ENCODE assay signal across 8 mouse cellular contexts in the genomic region with DNA sequence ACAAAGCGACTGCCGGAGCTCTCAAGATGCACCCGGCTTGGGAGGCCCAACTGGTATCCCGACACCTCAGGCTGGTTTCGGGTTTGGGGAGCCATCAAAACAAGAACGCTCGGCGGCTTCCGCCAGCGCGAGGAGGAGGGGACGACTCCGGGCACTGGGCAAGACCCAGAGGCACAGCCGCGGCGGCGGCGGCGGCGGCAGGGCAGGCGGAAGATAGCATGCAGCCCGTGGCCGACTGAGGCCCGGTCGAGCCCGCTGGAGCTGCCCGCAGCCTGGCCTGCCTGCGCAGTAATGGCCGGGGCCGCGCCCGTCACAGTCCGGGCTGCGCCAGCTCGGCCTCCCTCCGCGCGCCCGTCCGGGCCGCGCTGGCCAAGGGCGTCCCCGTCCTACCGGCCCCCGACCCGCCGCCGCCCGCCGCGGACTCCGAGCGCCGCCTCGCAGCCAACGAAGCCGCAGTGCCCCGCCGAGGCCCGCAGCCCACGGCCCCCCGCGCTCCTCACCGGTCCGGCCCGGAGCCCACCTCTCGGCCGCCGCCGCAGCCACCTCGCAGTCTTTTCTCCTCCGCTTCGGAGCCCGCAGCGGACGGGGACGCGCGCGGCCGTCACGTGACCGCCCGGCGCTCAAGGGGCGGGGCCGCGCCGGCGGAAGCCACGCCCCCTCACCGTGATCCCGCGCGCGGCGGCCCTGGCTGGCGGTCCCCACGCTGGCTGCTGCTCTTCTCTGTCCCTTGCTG. TPM values are rescaled to one million over a fixed set of nuclear protein-coding genes. Genes with fewer than 3 reads are reported as not detected.
DNase-seq lines count a peak whose midpoint lies in the region; ATAC-seq and TF ChIP-seq lines count a peak whose summit lies in the region.

No protein-coding gene starts in this region.

- H3K9ac ChIP-seq in forebrain, embryonic 11.5 days (ENCODE audit: low read length): peak overlapping the region; percentile 95
- H3K9ac ChIP-seq in heart, embryonic 16.5 days (ENCODE audit: low read length): peak overlapping the region; percentile 98
- peak overlapping the region; percentile 97 for H3K9ac ChIP-seq in liver, embryonic 14.5 days (replicated peaks)
- peak overlapping the region; percentile 96 for H3K9ac ChIP-seq in stomach, embryonic 15.5 days

- ATAC-seq in forebrain, embryonic 11.5 days (replicated peaks; ENCODE audit: low FRiP score): peak; percentile 96
- ATAC-seq in heart, embryonic 16.5 days (replicated peaks; ENCODE audit: extremely low read depth, insufficient read depth, low FRiP score): peak; percentile 94
- ATAC-seq in liver, embryonic 14.5 days (ENCODE audit: insufficient read depth): peak; percentile 97
- ATAC-seq in stomach, embryonic 15.5 days (ENCODE audit: insufficient read depth, low FRiP score, low read depth): peak; percentile 97

- H3K4me1 ChIP-seq in E14TG2a.4 (replicated peaks; ENCODE audit: low read depth, low read length): peaks cover 32% of the 10 kb centered on the region
- H3K4me1 ChIP-seq in forebrain, embryonic 11.5 days (replicated peaks; ENCODE audit: control insufficient read depth, insufficient read depth, low read length): no peaks in the 10 kb centered on the region; the same call in 1 of the 2 replicates
- H3K4me1 ChIP-seq in heart, embryonic 16.5 days (ENCODE audit: control insufficient read depth, insufficient read depth, low read length): peaks cover 23% of the 10 kb centered on the region
- H3K4me1 ChIP-seq in liver, embryonic 14.5 days (replicated peaks; ENCODE audit: control insufficient read depth in 2 of 2, insufficient read depth in 2 of 2, low read length in 1 of 2): peaks cover 2 to 3% of the 10 kb centered on the region in 2 experiments; a peak in 2 of 4 replicates
- peaks cover 3% of the 10 kb centered on the region; the same call in 1 of the 2 replicates for H3K4me1 ChIP-seq in stomach, embryonic 15.5 days

- peak overlapping the region; percentile 91 for H3K4me3 ChIP-seq in E14TG2a.4 (replicated peaks; ENCODE audit: low read length)
- H3K4me3 ChIP-seq in forebrain, embryonic 11.5 days (ENCODE audit: low read depth, low read length): peak overlapping the region; percentile 84
- H3K4me3 ChIP-seq in heart, embryonic 16.5 days (ENCODE audit: low read length): peak overlapping the region; percentile 91
- peak overlapping the region; percentile 88 to 96 for H3K4me3 ChIP-seq in liver, embryonic 14.5 days (ENCODE audit: insufficient read depth in 1 of 2, low read depth in 2 of 2, low read length in 2 of 2)
- peak overlapping the region; percentile 92 for H3K4me3 ChIP-seq in stomach, embryonic 15.5 days (replicated peaks)

- no peaks in the 10 kb centered on the region for H3K27me3 ChIP-seq in E14TG2a.4 (ENCODE audit: insufficient read depth, low read length)
- no peaks in the 10 kb centered on the region for H3K27me3 ChIP-seq in forebrain, embryonic 11.5 days (ENCODE audit: control insufficient read depth, insufficient read depth, low read length)
- H3K27me3 ChIP-seq in heart, embryonic 16.5 days (ENCODE audit: control insufficient read depth, insufficient read depth, low read length): no peaks in the 10 kb centered on the region
- no peaks in the 10 kb centered on the region for H3K27me3 ChIP-seq in liver, embryonic 14.5 days (ENCODE audit: control insufficient read depth, insufficient read depth, low read length)
- H3K27me3 ChIP-seq in stomach, embryonic 15.5 days (replicated peaks): no peaks in the 10 kb centered on the region

- DNase-seq in c-Kit-positive CD71-positive TER-119-negative erythroid progenitor cells, embryonic 14.5 days (ENCODE audit: low read depth): peak; percentile 52
- DNase-seq in forebrain, embryonic 11.5 days (ENCODE audit: low spot score): peak; percentile 94
- DNase-seq in kidney, postnatal 36 days: peak; percentile 86 to 94
- DNase-seq in liver, embryonic 14.5 days (ENCODE audit: low read depth in 3 of 3, low spot score in 3 of 3): peak; percentile 61 to 65 (median 63)
- DNase-seq in neural tube, embryonic 10.5 days (ENCODE audit: extremely low spot score, low spot score): peak; percentile 88

- no peaks in the 10 kb centered on the region for H3K9me3 ChIP-seq in E14TG2a.4 (ENCODE audit: low read length)
- no peaks in the 10 kb centered on the region for H3K9me3 ChIP-seq in forebrain, embryonic 11.5 days (ENCODE audit: control insufficient read depth, low read length)
- H3K9me3 ChIP-seq in heart, embryonic 16.5 days (replicated peaks; ENCODE audit: control insufficient read depth, low read length): no peaks in the 10 kb centered on the region
- H3K9me3 ChIP-seq in liver, embryonic 14.5 days (ENCODE audit: control insufficient read depth, low read length): no peaks in the 10 kb centered on the region
- no peaks in the 10 kb centered on the region for H3K9me3 ChIP-seq in stomach, embryonic 15.5 days

- H3K27ac ChIP-seq in forebrain, embryonic 11.5 days (ENCODE audit: low read depth, low read length): peak overlapping the region; percentile 94
- H3K27ac ChIP-seq in heart, embryonic 16.5 days (ENCODE audit: low read length): peak overlapping the region; percentile 99
- peak overlapping the region; percentile 81 for H3K27ac ChIP-seq in liver, embryonic 14.5 days
- peak overlapping the region; percentile 99 for H3K27ac ChIP-seq in stomach, embryonic 15.5 days

- peak overlapping the region; percentile 65 for H3K4me2 ChIP-seq in forebrain, embryonic 11.5 days (ENCODE audit: low read depth, low read length, severe bottlenecking)
- peak overlapping the region; percentile 76 for H3K4me2 ChIP-seq in heart, embryonic 16.5 days (ENCODE audit: low read depth, low read length)
- H3K4me2 ChIP-seq in liver, embryonic 14.5 days (ENCODE audit: low read depth): peak overlapping the region; percentile 88
- H3K4me2 ChIP-seq in stomach, embryonic 15.5 days: peak overlapping the region; percentile 67

- no peak for TF ChIP-seq CTCF in E14TG2a.4 (conservative IDR thresholded peaks at IDR 0.05; ENCODE audit: low read length)
- no peak for TF ChIP-seq CTCF in liver, embryonic 14.5 days (IDR thresholded peaks at IDR 0.05; ENCODE audit: low read depth)

- WGBS in forebrain, embryonic 11.5 days: under 1% methylated on average over 38 of the region's 100 CpGs
- under 1% methylated on average over 98 of the region's 100 CpGs for WGBS in heart, embryonic 16.5 days
- WGBS in liver, embryonic 14.5 days (ENCODE audit: insufficient replicate concordance): under 1% methylated on average over 79 of the region's 100 CpGs
- WGBS in stomach, embryonic 15.5 days: 0% methylated on average over 74 of the region's 100 CpGs

- no peaks in the 10 kb centered on the region for H3K36me3 ChIP-seq in E14TG2a.4 (ENCODE audit: insufficient read depth, low read length)
- H3K36me3 ChIP-seq in forebrain, embryonic 11.5 days (ENCODE audit: control insufficient read depth, insufficient read depth, low read length): no peaks in the 10 kb centered on the region
- H3K36me3 ChIP-seq in heart, embryonic 16.5 days (ENCODE audit: control insufficient read depth, insufficient read depth): no peaks in the 10 kb centered on the region
- H3K36me3 ChIP-seq in liver, embryonic 14.5 days (replicated peaks; ENCODE audit: control insufficient read depth, insufficient read depth, low read depth): no peaks in the 10 kb centered on the region; the same call in 1 of the 2 replicates
- H3K36me3 ChIP-seq in stomach, embryonic 15.5 days: no peaks in the 10 kb centered on the region

- TF ChIP-seq EP300 in liver, embryonic 14.5 days (IDR thresholded peaks at IDR 0.05; ENCODE audit: low read depth): no peak

RNA-seq across cellular contexts. Expression of a gene that starts 0.6 kb away (rescaled TPM):
- polyA plus RNA-seq in forebrain, embryonic 11.5 days (2014; fragmentation: Nextera tagmentation; extraction: Ambion mirVana): 56.5 and 62.1 TPM in 2 replicates
- polyA plus RNA-seq in heart, embryonic 16.5 days (2015; fragmentation: Nextera tagmentation; extraction: Ambion mirVana): 39.8 and 46.9 TPM in 2 replicates
- 9.7 and 16.1 TPM in 2 replicates for polyA plus RNA-seq in liver, embryonic 14.5 days (2012; rRNA removed)
- polyA plus RNA-seq in liver, embryonic 14.5 days (2014; fragmentation: Nextera tagmentation; extraction: Ambion mirVana): 11.0 and 11.4 TPM in 2 replicates
- 46.8 and 49.2 TPM in 2 replicates for polyA plus RNA-seq in stomach, embryonic 15.5 days (2015; fragmentation: Nextera tagmentation; extraction: Ambion mirVana)

RNA-seq across cellular contexts. Expression of a gene that starts 48.7 kb away (rescaled TPM):
- 29.4 and 32.2 TPM in 2 replicates for polyA plus RNA-seq in forebrain, embryonic 11.5 days (2014; fragmentation: Nextera tagmentation; extraction: Ambion mirVana)
- 25.5 and 29.1 TPM in 2 replicates for polyA plus RNA-seq in heart, embryonic 16.5 days (2015; fragmentation: Nextera tagmentation; extraction: Ambion mirVana)
- 4.9 and 10.4 TPM in 2 replicates for polyA plus RNA-seq in liver, embryonic 14.5 days (2012; rRNA removed)
- 18.3 and 21.0 TPM in 2 replicates for polyA plus RNA-seq in liver, embryonic 14.5 days (2014; fragmentation: Nextera tagmentation; extraction: Ambion mirVana)
- polyA plus RNA-seq in stomach, embryonic 15.5 days (2015; fragmentation: Nextera tagmentation; extraction: Ambion mirVana): 35.8 and 36.2 TPM in 2 replicates

Comparison
In these comparisons a context has a peak if more than half of its experiments do, and no peak if none do; other contexts are left out.
1. Peak in every context shown above with its lines: DNase-seq, ATAC-seq, H3K4me3 ChIP-seq and H3K27ac ChIP-seq.